Mouse (Mus musculus): ENCODE data around the gene Gcg.

- TF ChIP-seq GATA1 (IDR thresholded peaks at IDR 0.05; ENCODE audit: borderline replicate concordance, low read length) (no peak), FLI1 (IDR thresholded peaks at IDR 0.05; ENCODE audit: low read length) (no peak)
Observed at GRCm38 (mm10) chr2:62489832-62490231, 6.4 kb upstream of the Gcg start.
